Mouse (Mus musculus) heart, adult 2 months (tissue): ENCODE measurements around the gene Atxn7l1.

Experiments used
- CTCF ChIP-seq: fragments of 200-600 bp; IDR thresholded peaks from 2 replicates; pipeline ENCODE4 v1.8.1; 2022; ENCODE audit warnings: antibody characterized with exemption, mild to moderate bottlenecking, moderate library complexity
- EP300 ChIP-seq: fragments of 200-500 bp; IDR thresholded peaks from 2 replicates; pipeline ENCODE4 v1.6.1; 2011; ENCODE audit warnings: low read depth, low read length, control low read depth; ENCODE audit not compliant: insufficient read depth
- POLR2A ChIP-seq: fragments of 200-500 bp; IDR thresholded peaks from 2 replicates; pipeline ENCODE4 v1.6.1; 2011; ENCODE audit warnings: mild to moderate bottlenecking, low read depth, low read length, control low read depth; ENCODE audit not compliant: insufficient read depth

DNA sequence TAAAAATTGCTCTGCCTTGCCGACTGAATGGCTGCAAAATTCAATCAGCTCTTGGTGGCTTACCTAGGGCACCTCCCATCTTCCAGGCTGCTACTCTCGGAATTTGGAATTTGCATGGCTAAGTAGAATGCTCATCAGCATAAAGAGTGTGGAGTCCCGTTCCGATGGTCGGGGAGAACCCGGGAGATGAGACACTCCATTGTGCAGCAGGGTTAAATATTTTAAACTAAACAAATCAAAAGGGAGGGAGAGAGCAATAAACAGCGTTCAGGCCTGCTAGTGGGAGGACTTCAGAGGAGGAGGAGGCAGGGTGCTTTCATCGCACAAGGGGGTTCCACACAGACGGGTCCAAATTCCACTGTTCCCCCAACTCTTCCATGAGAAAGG lies 155.9 kb downstream of the Atxn7l1 start:
- TF ChIP-seq CTCF (no peak), POLR2A (no peak), EP300 (no peak)
